Mouse (Mus musculus): ENCODE measurements around the gene Rmdn2.

Gene Rmdn2

DNA sequence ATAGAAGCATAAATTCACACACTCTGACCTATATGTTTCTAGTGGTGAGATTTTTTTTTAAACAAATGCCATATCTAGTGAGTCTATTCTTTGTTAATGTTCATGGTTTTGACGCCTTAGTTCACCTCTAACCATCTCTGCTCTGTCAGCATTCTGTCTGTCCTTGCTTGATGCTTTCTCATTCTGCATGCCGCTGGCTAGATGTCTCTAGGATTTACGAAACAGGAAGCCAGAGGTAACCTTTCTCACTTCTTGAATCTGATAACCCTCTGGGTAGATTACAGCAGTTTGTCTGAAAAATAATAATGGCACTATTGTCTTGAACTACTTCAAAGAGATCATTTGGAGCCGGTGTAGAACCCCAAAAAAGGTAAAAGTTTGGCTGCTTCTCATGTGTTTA lies 5.0 kb downstream of the Rmdn2 start:
- no peak for DNase-seq

DNA sequence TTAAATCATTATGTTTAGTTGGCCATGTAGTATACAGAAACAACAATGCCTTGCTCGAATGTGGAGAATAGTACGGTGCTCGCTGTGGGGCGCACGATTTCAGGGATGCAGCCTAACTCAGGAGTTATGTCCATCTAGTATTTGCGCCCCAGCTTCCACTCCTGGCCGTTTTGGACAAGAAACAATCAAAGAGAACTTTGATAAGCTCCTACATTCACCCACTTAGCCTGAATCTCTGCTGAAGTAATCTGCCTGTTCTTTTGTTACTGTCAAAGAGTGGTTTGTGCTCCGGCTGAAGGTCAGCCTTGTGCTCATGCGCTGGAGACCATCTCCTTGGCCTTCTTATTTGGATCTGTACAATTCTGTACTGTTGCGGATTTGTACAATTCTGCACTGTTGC lies 6.8 kb downstream of the Rmdn2 start:
- DNase-seq, result no peak

DNA sequence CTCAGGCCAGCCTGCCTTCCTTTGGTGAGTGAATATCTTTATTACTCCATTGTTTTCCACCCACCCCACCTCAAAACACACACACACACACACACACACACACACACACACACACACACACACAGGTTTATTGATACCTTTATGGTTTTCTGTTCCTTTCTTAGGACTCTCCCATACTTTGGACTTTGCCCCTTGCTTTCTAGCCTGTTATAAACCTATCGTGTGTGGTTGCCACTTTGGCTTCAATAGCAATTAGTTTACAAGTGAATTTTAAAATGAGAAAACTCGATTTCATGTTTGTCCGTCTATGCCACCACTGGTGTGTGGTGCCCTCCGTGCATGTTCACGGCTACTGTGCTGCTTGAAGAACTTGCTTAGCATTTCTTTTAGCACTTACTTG lies 7.3 kb downstream of the Rmdn2 start:
- no peak for DNase-seq

DNA sequence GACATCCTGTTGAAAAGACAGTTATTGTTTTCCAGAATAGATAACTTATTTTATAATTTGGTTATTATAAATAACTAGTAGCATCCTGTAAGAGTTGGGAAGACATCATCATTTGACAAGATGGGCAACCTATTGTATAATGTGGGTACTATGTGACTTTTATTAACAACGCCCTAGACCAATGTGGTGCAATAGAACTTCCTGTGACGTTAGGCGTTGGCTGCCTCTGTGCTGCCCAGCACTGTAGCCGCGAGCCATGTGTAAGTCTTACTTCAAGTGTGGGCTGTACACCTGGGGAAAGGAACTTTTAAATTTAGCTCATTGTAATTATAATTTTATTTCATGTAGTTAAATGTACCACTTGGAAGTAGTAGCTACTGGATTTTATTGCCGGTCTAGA lies 10.4 kb downstream of the Rmdn2 start:
- DNase-seq, result no peak

DNA sequence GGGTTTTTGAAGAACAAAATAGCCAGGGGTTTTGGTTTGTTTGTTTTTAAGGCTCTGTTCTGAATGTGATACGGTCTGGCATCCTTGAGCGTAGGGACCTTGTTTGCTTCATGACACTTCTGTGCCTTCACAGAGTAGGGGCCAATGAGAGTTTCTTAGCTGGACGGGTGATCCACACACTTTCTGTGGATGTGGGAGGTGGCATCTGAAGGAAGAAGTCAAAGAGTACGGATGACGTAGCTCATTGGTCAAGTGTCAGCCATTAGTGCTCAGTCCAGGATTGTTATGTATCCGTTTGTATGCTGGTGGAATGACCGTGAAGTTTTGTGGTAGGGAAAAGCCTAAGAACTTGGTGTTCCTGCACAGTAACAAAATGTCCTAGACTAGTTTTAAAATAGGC lies 10.9 kb downstream of the Rmdn2 start:
- DNase-seq, result no peak

DNA sequence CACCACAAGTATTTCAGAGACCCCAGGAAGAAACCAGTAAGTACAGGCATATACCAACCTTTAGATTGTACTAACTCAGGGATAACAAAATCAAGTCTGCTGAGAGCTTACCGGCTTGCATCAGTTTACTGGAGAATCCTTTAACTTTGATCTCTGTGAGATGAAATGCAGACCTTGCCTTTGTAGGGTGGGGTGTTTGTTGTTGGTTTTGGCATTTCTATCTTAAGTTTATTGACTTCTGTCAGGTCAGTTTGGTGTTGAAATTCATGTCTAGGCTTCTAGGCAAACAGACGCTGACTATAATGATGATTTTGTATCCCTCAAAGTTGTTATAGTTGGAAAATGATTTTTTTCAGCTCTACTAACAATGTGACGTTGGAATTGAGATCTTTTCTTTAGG lies 12.2 kb downstream of the Rmdn2 start:
- DNase-seq, result no peak

DNA sequence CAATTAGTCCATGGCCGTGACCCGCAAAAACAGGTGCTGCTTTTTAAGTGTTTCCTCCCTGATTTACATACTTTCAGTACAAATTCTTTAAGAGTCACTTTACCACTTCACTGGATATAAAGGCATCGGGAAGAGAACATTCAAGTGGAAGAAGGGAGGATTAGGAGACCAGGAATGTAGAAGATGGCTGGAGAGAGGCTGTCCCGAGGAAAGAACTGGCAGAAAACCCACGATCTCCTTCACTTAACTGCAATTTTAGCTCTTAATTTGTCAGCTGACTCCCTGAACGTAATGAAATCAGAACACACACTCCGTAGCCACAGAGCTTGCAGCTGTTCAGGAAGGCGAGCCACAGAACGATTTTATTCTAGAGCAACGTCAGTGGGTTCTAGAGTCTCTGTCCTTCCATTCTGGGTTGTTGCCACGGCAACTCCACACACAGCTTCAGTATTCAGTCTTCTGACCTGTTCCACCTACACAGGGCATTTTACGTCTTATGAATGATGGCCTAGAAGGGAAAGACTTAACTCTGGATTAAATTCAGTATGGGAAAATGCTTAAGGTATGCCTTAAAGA lies 14.7 kb downstream of the Rmdn2 start:
- no peak for DNase-seq

DNA sequence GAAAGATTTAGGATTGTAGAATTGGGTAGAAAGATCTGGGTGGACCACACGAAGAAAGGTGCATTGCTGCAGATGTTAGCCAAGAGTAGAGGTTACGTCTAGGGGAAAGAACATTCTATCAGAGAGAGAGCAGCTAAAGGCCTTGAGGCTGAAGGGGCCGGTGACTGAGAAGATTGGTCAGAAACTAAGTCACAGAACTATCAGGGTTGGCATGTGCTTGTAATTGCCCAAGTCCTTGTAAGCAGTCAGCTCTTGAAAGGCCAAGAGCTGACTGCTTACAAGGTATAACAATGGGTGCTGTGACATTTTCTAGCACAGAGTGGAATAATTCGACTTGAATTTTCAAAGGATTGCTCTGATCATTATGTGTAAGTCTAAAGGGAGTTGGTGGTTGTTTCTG lies 38.2 kb downstream of the Rmdn2 start:
- DNase-seq, result no peak

DNA sequence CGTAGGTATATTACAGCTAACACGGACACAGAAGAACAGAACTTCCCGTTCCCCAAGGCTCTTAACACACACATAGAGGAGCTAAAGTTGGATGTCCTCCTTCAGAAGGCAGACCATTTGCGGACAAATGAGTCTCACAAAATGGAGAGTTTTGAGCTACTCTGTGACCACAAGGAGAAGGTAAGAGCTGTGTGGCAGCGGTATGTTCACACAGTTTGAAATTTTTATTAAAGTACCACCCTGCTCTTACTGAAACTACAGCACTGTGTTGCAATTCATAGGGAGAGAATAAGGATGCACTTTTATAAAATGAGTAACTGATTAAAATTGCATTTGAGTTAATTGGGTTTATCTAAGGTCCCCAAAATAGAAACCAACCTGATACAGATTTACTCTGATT lies 38.6 kb downstream of the Rmdn2 start:
- no peak for DNase-seq

DNA sequence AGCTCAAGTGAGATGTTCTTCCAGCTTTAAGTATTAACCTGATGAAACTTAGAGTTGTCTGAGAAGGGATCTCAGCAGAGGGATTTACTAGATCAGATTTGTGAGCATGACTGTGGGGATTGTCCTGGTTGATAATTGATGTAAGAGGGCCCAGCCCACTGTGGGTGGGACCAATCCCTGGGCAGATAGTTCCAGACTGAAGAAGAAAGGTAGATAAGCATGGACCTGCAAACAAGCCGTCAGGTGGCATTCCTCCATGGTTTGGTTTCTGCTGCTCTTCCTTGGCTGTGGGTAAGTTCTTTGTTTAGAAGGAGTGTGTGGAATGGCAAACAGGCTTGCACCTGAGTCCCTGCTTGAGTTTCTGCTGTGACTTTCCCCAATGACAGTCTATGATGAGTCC lies 41.5 kb downstream of the Rmdn2 start:
- no peak for DNase-seq

DNA sequence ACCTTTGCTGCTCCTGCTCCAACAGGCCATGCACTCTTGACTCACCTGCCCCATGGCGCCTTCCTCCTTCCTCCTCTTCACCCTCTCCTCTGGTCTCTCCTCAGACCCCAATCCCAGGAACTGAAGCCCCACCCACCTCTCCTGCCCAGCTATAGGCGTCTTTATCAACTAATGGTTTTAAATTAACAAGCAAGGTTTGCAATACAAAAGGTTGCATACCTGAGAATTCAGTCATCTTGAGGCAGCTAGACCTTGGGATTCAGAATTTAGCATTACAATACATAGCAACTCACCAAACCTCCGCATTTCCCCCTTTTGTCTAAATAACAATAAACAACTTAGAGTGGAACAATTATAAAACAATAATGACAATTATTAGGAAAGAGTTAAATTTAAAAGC lies 42.5 kb downstream of the Rmdn2 start:
- DNase-seq, result no peak

DNA sequence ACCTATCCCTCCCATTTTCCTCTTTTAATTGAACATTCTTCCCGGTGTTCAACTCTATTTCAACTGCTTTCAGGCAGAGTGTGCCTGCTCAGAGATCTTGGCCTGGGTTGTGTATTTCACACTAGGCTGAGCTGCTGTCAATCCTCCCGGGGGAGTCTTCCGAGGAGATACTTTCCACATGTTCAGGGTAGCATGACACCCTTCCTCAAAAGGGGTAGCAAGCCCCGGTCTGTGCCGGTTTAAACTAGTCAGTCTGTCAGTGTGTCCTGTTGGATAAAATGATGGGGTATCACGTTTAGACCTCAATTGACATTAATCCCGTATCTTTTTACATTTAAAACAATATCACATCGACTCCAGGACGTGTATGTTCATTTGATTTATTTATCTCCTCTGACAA lies 46.1 kb downstream of the Rmdn2 start:
- DNase-seq, result peak; percentile 27 to 47

DNA sequence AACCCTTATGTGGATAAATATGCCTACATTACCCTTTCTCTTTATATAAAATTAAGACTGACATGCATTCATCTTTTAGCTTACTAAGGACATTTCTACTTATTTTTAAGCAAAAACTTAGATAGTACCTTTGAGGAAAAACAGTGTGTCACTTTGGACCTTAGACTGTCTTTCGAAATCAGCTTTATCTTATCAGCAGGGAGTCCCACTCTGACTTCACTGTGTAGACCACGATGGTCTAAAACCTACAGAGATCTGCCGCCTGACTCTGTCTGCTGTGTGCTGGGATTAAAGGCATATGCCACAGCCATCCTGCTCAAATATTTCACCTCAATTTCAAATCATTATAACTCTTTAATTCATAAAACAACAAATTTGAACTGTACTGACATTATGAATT lies 46.8 kb downstream of the Rmdn2 start:
- no peak for DNase-seq

DNA sequence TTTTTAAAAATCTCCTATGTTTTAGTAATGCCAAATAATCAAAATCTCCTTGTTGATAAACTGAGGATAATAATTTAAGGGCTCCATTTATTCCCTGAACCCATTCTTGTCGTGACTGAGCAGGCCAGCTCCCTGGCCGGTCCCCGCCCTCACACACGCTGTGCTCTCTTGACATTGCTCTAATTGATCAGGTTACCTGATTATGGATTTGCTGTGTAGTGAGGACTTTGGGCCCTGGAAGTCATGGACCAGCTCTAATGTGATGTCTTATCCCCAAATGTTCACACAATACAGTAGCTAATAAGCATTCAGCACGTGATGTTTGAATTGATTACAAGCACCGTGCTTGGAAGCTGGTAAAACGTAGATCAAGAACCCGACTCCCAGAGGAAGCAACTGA lies 47.2 kb downstream of the Rmdn2 start:
- no peak for DNase-seq

DNA sequence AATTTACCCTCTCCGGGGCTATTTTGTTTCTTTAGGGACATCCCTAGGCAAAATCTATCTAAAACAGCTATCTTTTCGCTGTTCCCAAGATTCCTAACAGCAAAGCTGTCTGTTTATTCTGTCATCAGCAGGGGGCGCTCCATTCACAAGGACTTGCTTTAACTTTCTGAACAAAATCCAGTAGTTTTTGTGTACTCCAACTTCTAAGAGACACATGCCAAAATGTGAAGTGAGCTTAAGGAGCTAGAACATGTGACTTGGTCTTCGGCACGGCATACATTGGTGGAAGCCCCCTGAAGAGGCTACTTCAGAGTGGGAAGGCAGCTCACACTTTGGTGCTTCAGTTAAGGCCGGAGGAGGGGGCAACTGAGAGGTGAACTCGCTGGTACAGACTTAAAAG lies 49.7 kb downstream of the Rmdn2 start:
- peak; percentile 85 to 87 for DNase-seq

DNA sequence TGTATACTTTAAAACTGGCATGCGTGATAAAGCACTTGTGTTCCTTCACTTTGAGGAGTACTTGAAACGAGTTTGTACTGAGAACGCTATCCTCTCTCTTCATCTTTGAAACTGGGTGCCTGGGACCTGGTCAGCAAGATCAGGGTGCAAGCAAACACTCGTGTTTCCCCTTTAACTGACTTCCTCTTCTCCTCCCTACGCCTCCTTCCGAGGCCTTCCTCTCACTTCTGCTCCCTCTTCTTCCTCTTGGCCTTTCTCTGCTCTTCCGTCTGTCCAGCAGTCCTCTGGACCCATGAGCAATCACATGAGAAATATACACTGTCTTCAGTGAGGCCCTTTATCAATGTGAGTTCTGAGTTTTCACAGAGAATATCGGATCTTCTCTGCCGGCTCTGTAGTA lies 50.2 kb downstream of the Rmdn2 start:
- no peak for DNase-seq

DNA sequence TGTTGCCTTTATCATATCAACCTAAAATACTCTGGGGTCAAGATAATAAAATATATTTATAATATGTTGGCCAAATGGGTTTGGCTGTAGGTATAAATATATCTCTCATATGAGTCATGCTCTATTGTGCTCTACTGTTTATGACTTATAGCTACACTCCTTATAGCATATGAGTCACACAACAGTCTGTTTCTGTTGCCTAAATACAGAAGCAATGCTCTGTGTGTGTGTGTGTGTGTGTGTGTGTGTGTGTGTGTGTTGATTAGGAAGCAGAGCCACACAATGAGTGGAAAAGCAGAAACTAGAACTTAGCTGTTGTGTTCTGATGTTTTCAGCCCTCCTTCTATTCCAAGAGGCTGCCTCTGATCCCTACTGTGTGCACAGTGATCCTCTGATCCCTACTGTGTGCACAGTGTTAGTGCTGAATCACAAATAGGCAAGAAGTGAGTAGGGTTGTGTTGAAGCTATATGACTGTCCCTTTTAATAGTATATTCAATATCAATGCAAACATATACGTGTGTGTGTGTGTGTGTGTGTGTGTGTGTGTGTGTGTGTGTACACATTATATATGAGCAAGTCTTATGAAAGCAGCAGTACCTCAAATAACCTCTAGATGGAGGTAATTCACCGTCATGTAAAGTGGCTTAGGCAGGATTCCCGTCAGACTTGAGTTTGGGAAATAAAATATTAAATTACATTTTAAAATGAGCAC lies 51.9 kb downstream of the Rmdn2 start:
- DNase-seq, result peak in 1 of 2 experiments; percentile 4

DNA sequence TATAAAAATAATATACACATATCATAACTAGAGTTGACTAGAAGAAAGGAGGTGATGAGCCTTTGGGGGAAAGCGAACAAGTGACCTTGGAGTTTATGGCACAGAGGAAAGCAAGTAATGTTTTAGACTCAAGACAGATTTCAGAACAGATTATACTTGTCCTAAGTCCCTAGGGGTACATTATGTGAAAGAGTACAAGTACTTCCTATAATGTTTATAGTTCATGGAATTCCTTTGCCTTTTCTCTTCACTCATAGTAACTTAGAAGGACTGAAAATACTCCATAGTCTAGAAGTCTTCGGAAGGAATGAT lies 52.4 kb downstream of the Rmdn2 start:
- DNase-seq, result no peak

DNA sequence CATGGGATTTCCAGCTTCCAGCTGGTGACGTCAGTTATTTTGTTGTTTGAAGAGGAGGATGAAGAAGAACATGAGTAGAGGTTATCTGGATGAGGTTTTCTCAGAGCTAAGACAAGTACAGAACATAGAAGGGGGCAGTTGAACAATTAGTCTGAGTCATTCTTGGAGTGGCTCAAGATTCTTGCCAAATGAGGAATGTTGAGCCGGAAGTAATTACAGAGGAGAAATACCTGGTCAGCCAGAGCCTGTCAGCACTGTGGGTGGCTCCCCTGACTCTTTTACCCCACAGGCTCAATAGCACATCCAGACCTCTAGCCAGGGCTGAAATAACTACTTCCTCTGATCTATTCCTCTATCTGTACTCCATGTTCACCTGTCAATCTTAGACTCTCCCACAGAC lies 59.2 kb downstream of the Rmdn2 start:
- DNase-seq, result no peak

DNA sequence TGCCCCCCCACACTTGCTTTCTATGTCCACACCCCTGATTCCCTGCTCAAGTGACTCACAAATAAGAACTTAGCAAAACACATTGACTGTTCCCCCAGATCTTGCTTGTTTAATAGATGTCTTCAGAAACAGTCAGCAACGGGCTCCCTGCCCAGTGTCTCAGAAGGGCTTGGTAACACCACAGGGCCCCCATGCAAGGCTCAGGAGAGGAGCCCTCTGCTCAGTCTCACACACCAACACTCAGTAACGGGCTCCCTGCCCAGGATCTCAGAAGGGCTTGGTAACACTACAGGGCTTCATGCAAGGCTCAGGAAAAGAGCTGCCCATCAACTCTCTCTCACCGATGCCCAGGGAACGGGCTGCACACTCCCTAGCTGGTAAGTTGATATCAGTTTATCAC lies 83.4 kb downstream of the Rmdn2 start:
- no peak for DNase-seq

DNA sequence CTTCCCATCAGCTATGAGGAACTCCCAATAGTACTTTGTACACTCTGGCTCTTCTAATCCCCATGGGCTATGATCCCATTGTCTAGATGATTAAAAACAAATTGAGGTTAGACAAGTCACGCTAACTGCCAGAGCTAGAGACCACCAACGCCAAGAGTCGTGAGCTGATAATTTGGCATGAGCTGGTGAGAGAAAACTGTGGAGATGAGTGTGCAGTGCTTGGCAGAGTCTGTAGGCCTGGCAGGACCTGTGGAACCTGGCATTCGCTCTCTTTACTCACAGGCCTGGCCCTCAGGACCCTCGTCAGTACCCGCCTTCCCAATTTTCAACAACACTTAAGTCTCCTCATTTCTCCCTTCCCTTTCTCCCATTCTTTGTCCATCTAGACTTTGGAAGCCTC lies 83.9 kb downstream of the Rmdn2 start:
- no peak for DNase-seq

DNA sequence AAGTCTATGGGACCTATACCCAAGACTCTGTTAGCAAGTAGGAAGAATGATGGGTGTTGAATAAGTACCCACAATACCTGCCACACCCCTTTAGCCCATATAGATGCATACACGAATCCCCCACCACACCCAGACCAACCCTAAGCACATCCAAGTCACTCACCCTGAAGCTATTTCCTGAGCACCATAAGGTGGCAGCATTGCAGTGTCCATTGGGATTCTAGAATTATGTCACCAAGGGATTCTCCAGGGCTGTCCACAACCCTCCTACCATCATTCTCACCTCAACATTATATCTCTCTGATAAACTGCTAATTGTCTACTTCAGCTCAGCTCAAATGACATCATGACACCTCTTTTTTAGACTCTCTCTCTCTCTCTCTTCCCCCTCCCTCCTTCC lies 87.5 kb downstream of the Rmdn2 start:
- peak; percentile 35 to 49 for DNase-seq

DNA sequence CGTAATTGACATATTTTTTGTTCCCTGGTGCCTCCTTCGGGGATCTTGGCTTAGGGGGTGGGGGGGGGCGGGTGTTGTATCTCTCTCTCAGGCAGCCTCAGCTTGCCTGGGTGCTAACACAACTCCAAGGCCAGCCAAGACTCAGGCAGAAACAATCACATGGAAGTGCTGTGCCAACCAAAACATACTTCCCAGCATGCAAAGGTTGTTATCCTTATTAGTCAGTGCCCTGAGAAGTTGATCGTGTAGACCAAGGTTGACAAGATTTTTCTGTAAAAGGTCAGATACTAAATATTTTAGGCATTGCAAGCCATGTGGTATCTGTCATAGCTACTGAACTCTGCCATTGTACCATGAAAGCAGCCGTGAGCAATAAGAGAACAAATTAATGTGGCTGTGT lies 89.2 kb downstream of the Rmdn2 start:
- DNase-seq, result no peak

DNA sequence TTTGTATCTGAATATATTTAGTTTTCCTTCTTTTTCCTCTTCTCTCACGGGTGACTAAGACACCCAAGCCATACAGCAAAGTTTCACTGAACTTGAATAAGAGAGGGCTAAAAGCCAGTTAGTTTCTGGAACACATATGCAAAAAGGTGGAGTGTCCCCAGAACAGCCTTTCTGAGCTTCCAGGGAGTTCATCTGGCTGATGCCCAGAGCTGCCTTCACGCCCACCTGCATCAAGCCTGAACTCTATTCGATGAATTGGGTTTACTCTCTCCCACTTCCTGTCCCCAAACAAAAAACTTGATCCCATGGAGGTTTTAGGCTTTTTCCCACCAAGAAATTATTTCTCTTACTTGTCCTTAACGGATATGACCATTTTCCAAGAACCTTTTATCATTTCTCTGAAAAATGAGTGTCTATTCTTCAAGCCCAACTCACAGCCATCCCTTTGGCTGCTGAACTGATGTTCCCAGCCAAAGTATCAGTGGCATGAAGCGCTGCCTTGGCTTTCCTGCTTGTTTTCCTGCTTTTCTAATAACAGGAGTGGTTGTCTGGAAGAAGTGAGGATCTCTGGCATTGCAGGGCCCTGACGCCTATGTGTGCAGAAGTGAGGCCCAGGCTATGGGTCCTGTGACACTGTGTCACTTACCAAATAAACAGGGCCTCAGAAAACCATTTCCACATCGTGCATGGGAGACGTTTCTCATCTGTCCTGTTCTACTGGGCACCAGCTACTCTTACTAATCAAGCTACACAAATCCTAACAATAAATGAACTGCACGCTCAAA lies 94.2 kb downstream of the Rmdn2 start:
- no peak for DNase-seq

DNA sequence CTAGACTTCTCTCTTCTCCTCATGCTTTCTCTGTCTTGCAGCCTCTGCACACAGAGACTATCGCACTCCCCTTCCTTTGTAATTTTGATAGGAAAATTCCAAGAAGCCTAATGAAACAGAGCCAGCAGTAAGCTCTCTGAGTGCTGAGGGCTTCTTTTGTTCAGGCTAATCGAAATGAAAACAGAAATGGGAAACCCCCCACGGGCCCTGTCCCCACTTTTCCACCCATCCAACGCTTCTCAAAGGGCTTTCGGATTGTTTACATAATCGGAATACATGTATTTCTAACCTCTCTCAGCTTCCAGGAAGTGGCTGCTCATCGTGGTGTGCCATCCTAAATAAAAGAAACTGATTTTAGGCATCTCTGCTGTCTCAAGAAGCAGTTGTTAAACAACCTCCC lies 96.5 kb downstream of the Rmdn2 start:
- DNase-seq, result no peak

Measured in kidney, postnatal 4 days (tissue).